Mouse (Mus musculus) forebrain, embryonic 10.5 days (tissue): Measurements from ENCODE around the gene Papss1. TPM values are rescaled to one million over a fixed set of nuclear protein-coding genes. Genes with fewer than 3 reads are reported as not detected.

Experiments used
- DNase-seq: peaks from one replicate; pipeline ENCODE4 v3.0.0-alpha.2; 2017; ENCODE audit warnings: low spot score; ENCODE audit errors: extremely low spot score
- H3K27ac ChIP-seq: fragments of 300-500 bp; sonication (generic); 2 replicates; pipeline ENCODE4 v1.5.1; 2016; ENCODE audit warnings: mild to moderate bottlenecking
- H3K27me3 ChIP-seq: fragments of 300-500 bp; sonication (generic); 2 replicates; pipeline ENCODE4 v1.6.1; 2016; ENCODE audit warnings: mild to moderate bottlenecking; ENCODE audit not compliant: poor library complexity, severe bottlenecking
- H3K36me3 ChIP-seq: fragments of 300-500 bp; sonication (generic); replicated peaks from 2 replicates; pipeline ENCODE4 v1.6.1; 2016; ENCODE audit warnings: mild to moderate bottlenecking, moderate library complexity
- H3K4me1 ChIP-seq: fragments of 300-500 bp; sonication (generic); 2 replicates; pipeline ENCODE4 v1.6.1; 2016
- H3K4me3 ChIP-seq: fragments of 300-500 bp; sonication (generic); 2 replicates; pipeline ENCODE4 v1.5.1; 2016; ENCODE audit warnings: mild to moderate bottlenecking, moderate library complexity
- H3K9me3 ChIP-seq: fragments of 300-500 bp; sonication (generic); 2 replicates; pipeline ENCODE4 v1.6.1; 2016; ENCODE audit warnings: mild to moderate bottlenecking, moderate library complexity
- WGBS: fragments of 180-500 bp; shearing (Covaris S2); methylation state at CpG from one replicate; pipeline ENCODE4 v1.1.7; 2016; 5-methylcytosine and 5-hydroxymethylcytosine counted together
- polyA plus RNA-seq: library from polyadenylated mRNA; unstranded; fragments of >200 nt; fragmentation: Nextera tagmentation; extraction: Ambion mirVana; gene quantifications from 2 replicates; pipeline ENCODE4 v1.2.1, GENCODE M21; 2016

Papss1 gene
- polyA plus RNA-seq, 1 experiment from 2014 or later = 63.1 TPM

DNA sequence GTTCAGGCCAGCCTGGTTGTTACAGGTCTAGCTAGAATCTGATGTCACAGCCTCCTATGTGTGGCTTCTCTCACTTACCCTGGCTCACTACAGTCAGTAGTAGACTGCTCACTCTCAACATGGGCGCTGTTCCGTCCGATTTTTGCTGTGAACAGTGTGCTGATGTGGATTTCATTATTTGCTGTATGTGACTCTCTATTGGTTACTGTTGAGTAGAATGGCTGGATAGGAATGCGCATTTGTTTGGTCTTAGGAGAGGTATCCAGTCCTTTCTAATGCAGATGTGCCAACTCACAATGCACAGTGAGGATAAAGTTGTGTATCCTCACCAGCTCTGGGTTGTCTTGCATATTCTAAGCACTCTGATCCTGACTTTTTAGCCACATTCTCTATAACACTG lies 62.9 kb downstream of the Papss1 start:
- Histone ChIP-seq H3K9me3 (no peaks in the 10 kb centered on the region), H3K27me3 (no peaks in the 10 kb centered on the region), H3K4me3 (no peak overlapping the region), H3K27ac (no peak overlapping the region), H3K4me1 (no peaks in the 10 kb centered on the region), H3K36me3 (peaks cover 44% of the 10 kb centered on the region)
- 96% methylated on average over 4 of the region's 4 CpGs for WGBS
- DNase-seq = no peak

DNA sequence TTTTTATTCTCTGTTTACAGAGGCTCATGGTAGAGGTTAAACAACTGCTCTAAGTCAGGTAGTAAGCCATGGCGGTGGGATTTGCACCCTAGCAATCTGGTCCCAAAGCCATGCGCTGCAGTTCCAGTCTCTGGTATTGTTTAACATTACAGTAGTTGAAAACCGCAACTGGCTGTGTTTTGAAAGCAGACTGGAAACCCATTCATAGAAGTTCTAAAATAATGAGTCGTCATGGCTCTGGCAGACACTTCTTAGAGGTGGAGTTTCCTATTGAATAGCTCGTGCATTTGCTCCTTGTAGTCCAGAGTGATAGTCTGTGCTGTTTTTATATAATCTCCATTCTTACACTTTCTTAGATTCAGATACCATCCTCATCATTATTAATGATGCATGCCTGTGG lies 63.7 kb downstream of the Papss1 start:
- H3K4me1 ChIP-seq = no peaks in the 10 kb centered on the region
- H3K27me3 ChIP-seq = no peaks in the 10 kb centered on the region
- H3K4me3 ChIP-seq = no peak overlapping the region
- no peak for DNase-seq
- 93% methylated on average over 5 of the region's 5 CpGs for WGBS
- no peaks in the 10 kb centered on the region for H3K9me3 ChIP-seq
- H3K27ac ChIP-seq = no peak overlapping the region
- peaks cover 40% of the 10 kb centered on the region for H3K36me3 ChIP-seq

DNA sequence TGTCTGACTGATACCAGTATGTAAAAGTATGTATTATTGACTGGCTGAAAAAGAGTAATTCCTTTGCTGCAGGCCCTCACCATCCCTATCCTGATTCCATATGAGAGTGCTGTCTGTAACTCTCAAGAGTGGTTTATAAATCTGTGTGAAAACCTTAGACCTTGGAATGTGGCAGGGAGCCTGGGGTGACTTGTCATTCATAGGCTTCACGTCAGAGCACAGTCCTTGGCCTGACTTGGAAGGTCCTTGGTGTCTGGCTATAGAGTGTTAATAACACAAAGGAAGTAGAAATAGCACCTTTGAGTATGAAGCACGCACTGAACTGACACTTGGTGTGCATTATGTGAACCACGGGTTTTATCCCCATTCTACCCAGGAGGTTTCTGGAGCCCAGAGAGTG lies 64.4 kb downstream of the Papss1 start:
- 85% methylated on average over 3 of the region's 3 CpGs for WGBS
- no peak overlapping the region for H3K4me3 ChIP-seq
- H3K27me3 ChIP-seq = no peaks in the 10 kb centered on the region
- H3K36me3 ChIP-seq = peaks cover 39% of the 10 kb centered on the region
- H3K27ac ChIP-seq = no peak overlapping the region
- no peaks in the 10 kb centered on the region for H3K9me3 ChIP-seq
- no peaks in the 10 kb centered on the region for H3K4me1 ChIP-seq
- no peak for DNase-seq

GRCm38 (mm10) chr3:131630407-131631317 lies 66.1 kb downstream of the Papss1 start:
- H3K27ac ChIP-seq = no peak overlapping the region
- no peaks in the 10 kb centered on the region for H3K9me3 ChIP-seq
- no peak for DNase-seq
- H3K27me3 ChIP-seq = no peaks in the 10 kb centered on the region
- no peak overlapping the region for H3K4me3 ChIP-seq
- H3K4me1 ChIP-seq = peaks cover 4% of the 10 kb centered on the region; the same call in 1 of the 2 replicates
- WGBS = 92% methylated on average over 11 of the region's 11 CpGs
- H3K36me3 ChIP-seq = peaks cover 38% of the 10 kb centered on the region

DNA sequence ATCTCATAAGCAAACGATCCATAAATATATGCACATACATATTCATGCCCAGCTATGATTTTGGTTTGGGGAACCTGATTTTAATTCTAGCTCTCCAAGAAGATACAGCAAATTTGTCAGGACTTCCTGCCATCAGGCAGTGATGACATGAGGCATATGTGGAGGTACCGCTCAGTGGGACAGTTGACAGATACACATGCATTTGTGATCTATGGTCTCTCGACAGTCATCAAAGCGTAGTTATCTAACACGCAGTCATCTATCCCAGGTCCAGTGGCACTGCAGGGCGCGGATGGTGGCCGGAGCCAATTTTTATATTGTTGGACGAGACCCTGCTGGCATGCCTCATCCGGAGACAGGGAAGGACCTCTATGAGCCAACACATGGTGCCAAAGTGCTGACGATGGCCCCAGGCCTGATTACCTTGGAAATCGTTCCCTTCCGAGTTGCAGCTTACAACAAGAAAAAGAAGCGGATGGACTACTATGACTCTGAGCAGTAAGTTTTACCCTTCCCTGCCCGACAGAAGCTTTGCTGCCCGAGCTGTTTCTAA lies 66.8 kb downstream of the Papss1 start:
- Histone ChIP-seq H3K27ac (no peak overlapping the region), H3K4me1 (peaks cover 11% of the 10 kb centered on the region), H3K27me3 (no peaks in the 10 kb centered on the region), H3K36me3 (peaks cover 35% of the 10 kb centered on the region), H3K4me3 (no peak overlapping the region), H3K9me3 (no peaks in the 10 kb centered on the region)
- DNase-seq = no peak
- WGBS = 94% methylated on average over 16 of the region's 16 CpGs

DNA sequence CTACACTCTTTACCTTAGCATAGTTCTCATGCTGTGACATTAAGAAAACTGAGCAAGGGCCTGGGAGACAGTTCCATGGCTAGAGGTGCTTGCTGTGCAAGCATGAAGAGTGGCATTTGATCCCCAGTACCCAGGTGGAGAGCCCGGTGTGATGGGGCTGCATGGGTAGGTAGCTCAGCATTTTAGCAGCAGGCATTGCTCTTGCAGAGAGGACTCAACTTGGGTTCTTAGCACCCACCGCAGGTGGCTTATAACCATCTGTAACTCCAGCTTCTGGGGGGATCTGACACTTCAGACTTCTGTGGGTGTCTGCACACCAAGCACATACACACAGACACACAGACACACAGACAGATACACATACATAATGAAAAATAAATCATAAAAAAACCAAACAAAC lies 69.5 kb downstream of the Papss1 start:
- 94% methylated on average over 2 of the region's 2 CpGs for whole genome bisulfite sequencing
- DNase-seq = no peak
- H3K9me3 ChIP-seq = no peaks in the 10 kb centered on the region
- H3K27ac ChIP-seq = no peak overlapping the region
- no peaks in the 10 kb centered on the region for H3K27me3 ChIP-seq
- H3K4me3 ChIP-seq = no peak overlapping the region
- peaks cover 28% of the 10 kb centered on the region for H3K36me3 ChIP-seq
- peaks cover 35% of the 10 kb centered on the region for H3K4me1 ChIP-seq

DNA sequence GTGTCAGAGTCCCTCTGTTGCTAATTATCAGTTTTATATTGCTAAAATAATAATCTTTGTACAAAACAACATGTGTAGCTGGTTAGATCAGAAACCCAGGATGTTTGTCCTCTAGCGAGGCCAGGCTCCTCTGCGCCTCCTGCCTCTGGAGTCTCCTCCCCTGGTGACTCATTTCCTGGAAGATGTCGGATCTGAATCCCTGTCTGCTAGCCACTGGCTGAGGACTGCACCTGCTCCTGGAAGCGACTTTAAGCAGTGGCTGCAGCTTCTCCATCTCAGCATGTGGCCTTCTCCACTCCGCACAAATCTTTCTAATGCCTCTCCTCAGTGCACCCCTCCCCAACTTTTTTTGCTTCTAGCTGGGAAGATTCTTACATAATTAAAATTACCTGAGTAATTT lies 71.6 kb downstream of the Papss1 start:
- no peak for DNase-seq
- H3K4me3 ChIP-seq = no peak overlapping the region
- H3K4me1 ChIP-seq = peaks cover 35% of the 10 kb centered on the region
- 48% methylated on average over 5 of the region's 5 CpGs for WGBS
- H3K27ac ChIP-seq = peak overlapping the region; percentile 44; the same call in 1 of the 2 replicates
- peaks cover 23% of the 10 kb centered on the region for H3K36me3 ChIP-seq
- H3K9me3 ChIP-seq = no peaks in the 10 kb centered on the region
- H3K27me3 ChIP-seq = no peaks in the 10 kb centered on the region

GRCm38 (mm10) chr3:131637008-131637407 lies 72.4 kb downstream of the Papss1 start:
- DNase-seq = no peak
- H3K27ac ChIP-seq = no peak overlapping the region
- H3K4me1 ChIP-seq = peaks cover 40% of the 10 kb centered on the region
- no peaks in the 10 kb centered on the region for H3K9me3 ChIP-seq
- H3K4me3 ChIP-seq = no peak overlapping the region
- peaks cover 14% of the 10 kb centered on the region for H3K36me3 ChIP-seq
- 92% methylated on average over 3 of the region's 3 CpGs for WGBS
- H3K27me3 ChIP-seq = no peaks in the 10 kb centered on the region

DNA sequence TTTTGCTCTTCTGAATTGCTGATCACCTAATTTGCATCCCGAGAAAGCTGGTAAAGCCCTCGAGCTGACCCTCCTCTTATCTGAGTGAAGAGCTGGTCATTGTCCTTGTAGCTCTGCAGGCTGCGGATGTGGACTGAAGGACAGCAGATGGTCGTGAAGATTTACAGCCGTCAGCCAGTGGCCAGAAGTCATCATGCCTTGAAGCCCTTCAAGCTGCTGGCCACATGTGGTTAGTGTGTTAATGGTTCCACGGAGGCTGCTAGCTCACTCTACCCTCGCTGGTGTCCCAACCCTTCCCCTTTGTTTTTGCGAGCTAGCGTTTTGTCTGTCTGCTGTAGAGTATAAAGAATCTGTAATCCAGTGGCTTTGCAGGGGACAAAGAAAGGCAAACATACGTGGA lies 73.1 kb downstream of the Papss1 start:
- DNase-seq = no peak
- no peaks in the 10 kb centered on the region for H3K9me3 ChIP-seq
- WGBS = 52% methylated on average over 10 of the region's 10 CpGs
- peaks cover 13% of the 10 kb centered on the region for H3K36me3 ChIP-seq
- H3K27ac ChIP-seq = peak overlapping the region; percentile 60; the same call in 1 of the 2 replicates
- no peak overlapping the region for H3K4me3 ChIP-seq
- H3K27me3 ChIP-seq = no peaks in the 10 kb centered on the region
- peaks cover 40% of the 10 kb centered on the region for H3K4me1 ChIP-seq

GRCm38 (mm10) chr3:131638216-131638615 lies 73.6 kb downstream of the Papss1 start:
- H3K4me1 ChIP-seq = peaks cover 40% of the 10 kb centered on the region
- no peaks in the 10 kb centered on the region for H3K9me3 ChIP-seq
- H3K4me3 ChIP-seq = no peak overlapping the region
- WGBS = 87% methylated on average over 7 of the region's 7 CpGs
- H3K27me3 ChIP-seq = no peaks in the 10 kb centered on the region
- DNase-seq = no peak
- peaks cover 16% of the 10 kb centered on the region for H3K36me3 ChIP-seq
- peak overlapping the region; percentile 60; the same call in 1 of the 2 replicates for H3K27ac ChIP-seq

GRCm38 (mm10) chr3:131642681-131643292 lies 78.2 kb downstream of the Papss1 start:
- Histone ChIP-seq H3K4me1 (peaks cover 16% of the 10 kb centered on the region), H3K27ac (no peak overlapping the region), H3K36me3 (peaks cover 15% of the 10 kb centered on the region), H3K4me3 (no peak overlapping the region), H3K9me3 (no peaks in the 10 kb centered on the region), H3K27me3 (no peaks in the 10 kb centered on the region)
- DNase-seq = no peak
- 93% methylated on average over 20 of the region's 20 CpGs for WGBS

DNA sequence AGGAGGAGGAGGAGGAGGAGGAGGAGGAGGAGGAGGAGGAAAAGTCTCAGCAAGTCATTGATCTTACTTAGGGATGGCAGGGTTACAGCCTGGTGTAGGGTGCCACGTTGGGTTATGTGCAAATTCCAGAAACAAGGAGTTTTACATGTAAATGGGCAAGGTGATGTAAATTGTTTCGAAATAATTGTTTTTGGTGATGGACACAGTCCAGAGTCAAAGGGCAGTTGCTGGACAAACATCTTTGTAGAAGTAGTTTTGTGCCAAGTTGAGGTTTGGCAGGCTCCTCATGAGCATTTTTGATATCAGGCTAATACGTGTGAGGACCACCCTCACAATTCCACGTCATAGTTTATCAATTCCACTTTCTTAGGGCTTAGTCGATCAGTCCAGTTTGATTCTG lies 80.6 kb downstream of the Papss1 start:
- 0 out of 2 replicates have a peak, but pooled peaks cover 5% of the 10 kb centered on the region for H3K4me1 ChIP-seq
- no peaks in the 10 kb centered on the region for H3K27me3 ChIP-seq
- no peak overlapping the region for H3K27ac ChIP-seq
- no peaks in the 10 kb centered on the region for H3K9me3 ChIP-seq
- 92% methylated on average over 5 of the region's 5 CpGs for WGBS
- DNase-seq = no peak
- H3K36me3 ChIP-seq = peaks cover 15% of the 10 kb centered on the region
- H3K4me3 ChIP-seq = no peak overlapping the region

- no peaks in the 10 kb centered on the region for H3K4me1 ChIP-seq
- WGBS = 93% methylated on average over 3 of the region's 3 CpGs
- H3K4me3 ChIP-seq = no peak overlapping the region
- no peaks in the 10 kb centered on the region for H3K9me3 ChIP-seq
- H3K27me3 ChIP-seq = no peaks in the 10 kb centered on the region
- no peaks in the 10 kb centered on the region for H3K36me3 ChIP-seq
- H3K27ac ChIP-seq = no peak overlapping the region
- no peak for DNase-seq
Observed at GRCm38 (mm10) chr3:131654366-131654765, 89.8 kb downstream of the Papss1 start.
